Mouse (Mus musculus): ENCODE measurements around the gene Eaf2.

The Eaf2 gene

DNA sequence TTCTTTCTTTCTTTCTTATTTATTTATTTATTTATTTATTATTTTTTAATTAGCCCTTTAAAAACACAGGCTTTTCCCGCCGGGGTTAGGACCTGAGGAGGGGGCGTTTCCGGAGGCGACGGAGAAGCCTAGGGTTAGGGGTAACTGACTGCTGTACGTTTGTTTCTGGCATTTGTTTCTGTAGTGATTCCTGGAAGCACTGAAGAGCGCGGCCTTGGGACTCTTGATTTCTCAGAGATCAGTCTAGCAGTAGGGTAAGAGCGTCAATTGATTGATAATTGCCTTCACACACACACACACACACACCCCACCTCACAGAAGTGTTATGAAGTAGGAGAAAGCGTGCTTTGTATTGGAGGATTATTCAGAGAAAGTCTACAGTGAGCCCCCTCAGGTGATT, 46.0 kb downstream of the Eaf2 start:
- no peak for DNase-seq

DNA sequence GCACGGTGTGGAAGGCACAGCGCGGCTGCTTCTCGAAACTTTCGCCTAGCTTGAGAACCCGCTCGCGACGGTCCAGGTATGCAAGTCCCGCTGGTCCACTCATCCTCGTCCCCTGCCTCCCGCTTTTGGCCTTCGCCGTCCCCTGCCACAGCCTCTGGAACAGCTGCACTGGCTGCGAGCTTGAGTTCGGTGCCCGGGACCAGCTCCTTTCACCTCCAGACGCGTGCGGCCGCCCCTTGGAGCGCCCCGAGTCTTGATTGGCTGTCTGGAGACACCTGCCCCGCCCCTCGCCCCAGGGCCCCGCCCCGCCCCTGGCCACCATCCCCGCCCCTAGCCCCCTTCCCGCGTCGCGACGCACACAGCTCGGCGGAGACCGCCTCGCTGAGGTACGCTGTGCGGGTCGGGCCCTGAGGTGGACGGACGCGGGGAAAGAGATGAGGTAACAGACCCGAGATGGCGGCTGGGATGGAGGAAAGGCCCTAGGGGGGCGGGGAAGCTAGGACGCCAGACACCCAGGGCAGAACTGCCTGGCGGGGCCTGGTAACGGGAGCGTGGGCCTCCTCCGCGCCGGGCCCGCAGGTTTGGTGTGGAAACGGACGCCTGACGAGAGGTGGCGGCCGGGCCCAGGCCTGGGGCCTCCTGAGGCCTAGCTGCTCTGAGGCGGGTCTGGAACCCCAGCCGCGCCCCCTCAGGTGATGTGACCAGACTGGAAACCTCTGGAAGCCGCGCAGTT, 46.6 kb downstream of the Eaf2 start, which contains the start of gene Iqcb1:
Gene Iqcb1, plus strand, starts transcription at position 332 of the 733 bp plus-strand sequence.
- peak; percentile 87 to 93 for DNase-seq

DNA sequence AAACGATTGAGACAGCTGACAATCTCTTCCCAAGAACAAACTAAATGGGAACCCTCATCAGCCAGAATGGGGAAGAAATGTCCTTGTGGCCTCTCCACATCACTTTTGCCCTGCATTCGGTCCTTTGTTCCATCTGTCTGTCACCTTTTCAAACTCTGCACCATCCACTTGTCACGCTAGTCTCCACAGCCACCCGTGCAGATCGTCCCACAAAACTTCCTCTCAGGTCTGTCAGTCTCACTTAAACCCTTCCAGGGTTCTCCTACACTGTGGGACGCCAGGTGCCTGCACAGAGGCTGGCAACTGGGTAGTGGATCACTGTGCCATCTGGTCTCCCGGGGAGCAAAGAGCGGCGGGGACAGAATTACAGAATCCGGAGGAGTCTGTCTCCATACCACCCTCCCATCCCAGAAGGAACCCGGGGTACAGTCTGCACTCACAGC, 47.2 kb downstream of the Eaf2 start:
- no peak for DNase-seq

DNA sequence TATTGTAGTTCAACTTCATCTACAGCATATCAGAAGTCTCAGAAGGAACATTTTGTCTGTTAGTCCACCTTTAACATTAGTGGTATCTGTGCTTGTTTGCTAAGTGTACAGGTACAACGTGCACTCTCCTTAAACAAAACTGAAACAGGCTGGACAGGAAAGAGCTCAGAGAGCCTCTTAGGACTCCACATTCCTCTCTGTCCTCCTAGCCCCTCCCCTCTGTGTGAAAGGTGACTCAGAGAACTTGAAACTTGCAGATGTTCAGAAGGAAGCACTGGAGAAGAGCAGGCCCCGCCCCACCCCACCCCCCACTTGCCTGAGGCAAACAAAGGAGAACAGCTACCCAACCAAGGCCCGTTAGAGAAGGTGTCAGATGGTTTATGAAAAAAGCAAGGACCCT, 53.3 kb downstream of the Eaf2 start:
- DNase-seq, result no peak

DNA sequence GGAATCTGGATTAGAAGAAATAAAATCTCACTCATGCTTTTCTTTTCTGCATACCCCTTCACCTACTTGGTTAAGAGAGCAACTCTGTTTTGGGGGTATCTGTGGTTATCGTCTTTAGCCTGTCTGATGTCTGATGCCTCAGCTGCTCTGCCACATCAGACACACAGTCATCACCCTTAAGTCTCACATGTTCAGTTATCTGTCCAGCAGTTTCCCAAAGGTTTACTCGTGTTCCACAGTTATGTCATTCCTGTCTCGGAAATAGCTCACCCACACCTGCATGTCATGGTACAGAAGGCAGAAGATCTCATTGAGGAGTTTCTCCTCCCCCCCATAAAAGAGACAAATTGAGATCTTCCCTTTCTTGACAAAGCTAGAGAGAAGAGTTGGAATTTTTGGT, 54.1 kb downstream of the Eaf2 start:
- DNase-seq, result no peak

DNA sequence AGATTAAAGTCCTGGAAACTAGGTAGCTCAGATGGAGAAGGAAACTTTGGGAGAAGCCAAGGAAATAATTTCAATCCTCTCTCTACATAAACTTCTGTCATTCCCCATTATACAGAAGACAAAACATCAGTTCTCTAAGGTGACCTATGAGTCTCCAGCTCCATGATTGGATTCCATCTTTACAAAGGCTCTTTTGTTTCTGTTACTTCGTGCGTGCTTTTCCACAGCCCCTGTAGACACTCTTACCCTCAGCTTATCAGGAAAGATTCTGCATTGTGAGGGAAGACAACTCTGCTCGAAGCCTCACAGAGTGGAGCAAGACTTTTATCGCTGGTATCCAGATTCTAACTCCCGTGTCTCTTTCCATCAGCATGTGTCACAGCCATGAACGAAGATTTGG, 54.8 kb downstream of the Eaf2 start:
- DNase-seq, result no peak

DNA sequence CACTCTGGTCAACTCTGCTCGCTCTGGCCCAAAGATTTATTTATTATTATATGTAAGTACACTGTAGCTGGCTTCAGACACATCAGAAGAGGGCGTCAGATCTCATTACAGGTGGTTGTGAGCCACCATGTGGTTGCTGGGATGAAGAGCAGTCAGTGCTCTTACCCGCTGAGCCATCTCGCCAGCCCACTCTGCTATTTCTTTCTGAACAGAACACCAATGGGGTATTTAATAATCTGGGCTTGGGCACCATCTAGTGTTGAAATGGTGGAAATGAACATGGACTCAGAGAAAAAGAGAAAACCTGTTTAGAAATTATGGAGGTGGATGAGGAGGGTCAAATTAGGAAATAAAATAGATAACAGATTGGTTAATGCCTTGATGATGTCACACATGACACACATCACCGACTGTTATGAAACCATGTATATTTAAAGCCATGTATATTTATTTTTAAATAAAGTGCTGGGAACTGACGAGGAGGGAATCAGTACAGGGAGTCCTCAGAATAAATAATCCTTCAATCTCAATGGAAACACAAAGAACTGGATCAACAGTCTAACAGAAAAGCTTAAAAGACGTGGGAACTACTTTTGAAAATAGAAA, 57.4 kb downstream of the Eaf2 start:
- DNase-seq, result peak; percentile 79 to 88

DNA sequence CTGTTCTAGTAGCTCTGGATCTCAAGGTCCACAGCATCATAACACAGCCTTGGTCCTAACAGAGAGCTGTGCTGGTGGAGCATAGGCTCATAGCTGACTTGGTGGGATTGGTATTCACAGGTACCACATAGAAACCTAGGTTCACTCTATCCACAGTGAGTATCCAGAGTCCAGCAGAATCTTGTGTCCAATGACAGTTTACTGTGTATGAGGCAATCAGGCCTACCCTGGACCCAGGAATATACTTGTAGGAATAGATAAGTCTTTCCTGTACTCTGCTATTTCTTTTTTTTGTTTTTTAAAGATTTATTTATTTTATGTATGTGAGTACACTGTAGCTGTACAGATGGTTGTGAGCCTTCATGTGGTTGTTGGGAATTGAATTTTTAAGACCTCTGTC, 57.9 kb downstream of the Eaf2 start:
- DNase-seq, result no peak

DNA sequence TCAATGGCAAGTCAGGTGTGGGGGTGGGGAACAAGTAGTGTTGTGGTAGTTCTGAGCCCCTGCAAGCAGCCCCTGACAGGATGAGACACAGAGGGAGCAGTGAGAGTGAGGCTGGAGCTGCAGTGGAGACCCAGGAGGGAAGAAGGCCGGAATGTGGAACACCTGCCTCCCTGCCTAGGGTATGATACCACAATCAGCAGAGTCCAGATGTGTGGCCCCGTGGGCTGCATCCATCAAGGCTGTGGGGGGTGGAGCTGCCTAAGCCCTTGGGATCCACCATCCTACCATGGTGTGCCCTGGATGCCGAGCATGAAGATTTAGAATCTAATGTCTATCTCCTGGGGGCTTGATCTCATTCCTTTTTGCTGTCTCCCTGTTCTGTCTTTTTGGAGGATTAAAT, 61.1 kb downstream of the Eaf2 start:
- DNase-seq, result no peak

DNA sequence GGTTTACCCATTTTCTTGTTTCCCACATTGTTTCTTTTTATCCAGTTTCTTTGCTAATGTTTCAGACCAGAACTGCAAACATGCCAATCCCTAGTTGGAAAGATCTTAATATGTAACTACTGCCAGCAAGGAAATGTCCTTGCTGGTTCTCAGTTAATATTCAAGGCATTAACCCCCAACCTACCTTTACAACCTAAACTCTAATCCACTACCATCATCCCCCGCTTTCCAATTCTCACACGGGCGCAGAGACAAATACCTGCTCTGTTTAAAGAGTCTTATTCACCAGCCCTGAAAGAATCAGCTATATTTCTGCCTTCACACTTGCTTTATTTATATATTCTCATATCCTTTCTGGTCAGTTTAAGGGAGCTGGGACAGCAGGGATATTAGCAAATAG, 66.2 kb downstream of the Eaf2 start:
- peak; percentile 45 to 62 for DNase-seq

DNA sequence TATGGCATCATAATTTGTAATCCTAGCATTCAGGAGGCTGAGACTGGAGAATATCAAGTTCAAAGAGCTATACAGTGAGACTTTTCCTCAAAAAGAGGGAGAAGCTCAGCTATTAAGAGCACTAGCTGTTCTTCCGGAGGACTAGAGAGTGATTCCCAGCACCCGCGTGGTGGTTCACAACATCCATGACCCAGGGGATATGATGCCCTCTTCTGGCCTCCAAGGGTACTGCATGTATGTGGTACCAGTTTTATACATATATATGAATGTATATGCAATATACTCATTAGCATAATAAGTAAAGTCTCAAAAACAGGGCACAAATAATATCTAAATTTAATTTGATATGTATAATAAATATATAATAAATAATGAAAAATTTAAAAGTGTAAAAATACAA, 72.4 kb downstream of the Eaf2 start:
- no peak for DNase-seq

DNA sequence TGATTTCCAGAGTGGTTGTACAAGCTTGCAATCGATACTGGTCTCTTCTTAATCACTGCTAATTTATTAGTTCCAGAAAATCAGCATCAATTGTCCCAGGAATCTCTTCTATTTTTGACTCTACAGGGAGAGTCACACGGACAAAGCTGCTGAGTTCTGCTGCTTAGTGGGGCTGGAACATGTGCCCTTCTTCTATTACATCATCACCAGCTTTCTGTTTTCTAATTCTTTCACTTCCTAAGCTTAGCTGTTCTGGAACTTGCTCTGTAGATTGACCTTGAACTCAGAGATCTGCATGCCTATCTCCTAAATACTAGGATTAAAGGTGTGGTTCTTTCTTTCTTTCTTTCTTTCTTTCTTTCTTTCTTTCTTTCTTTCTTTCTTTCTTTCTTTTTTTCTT, 76.5 kb downstream of the Eaf2 start:
- DNase-seq, result no peak

DNA sequence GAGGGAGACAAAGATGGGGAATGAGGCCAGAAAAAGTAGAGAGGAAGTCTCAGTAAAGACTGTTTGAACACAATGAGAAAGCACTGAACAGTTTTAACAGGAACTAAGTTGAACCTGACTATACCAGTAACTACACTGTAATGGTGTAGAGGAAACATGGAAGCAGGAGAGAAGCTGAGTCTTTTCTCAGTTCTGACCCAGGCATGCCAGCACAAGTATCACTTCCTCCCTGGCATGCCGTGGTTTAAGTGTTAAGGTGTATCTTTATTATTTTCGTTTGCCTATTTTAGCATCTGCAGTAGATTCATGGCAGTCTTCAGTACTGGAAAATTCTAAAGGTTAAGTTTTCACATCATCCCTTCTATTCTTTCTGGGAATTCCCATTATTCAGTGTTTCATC, 79.8 kb downstream of the Eaf2 start:
- DNase-seq, result no peak

DNA sequence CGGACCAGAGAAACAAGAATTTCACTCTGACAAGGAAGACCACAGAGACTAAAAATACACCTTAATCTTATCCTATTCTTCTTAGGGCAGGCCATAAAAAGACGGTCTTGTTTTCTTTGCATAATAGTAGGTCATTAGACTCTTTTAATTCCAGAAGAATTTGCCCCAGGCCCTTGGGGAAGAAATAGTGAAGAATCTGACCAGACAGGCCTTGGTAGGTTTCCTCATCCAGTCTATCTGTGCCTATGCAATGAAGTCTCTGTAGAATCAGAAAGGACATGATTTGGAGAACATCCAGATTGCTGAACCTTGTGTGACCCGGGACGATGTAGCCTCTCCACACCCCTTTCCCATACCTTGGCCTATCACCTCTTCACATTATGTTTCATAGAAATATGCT, 84.6 kb downstream of the Eaf2 start:
- DNase-seq, result no peak

DNA sequence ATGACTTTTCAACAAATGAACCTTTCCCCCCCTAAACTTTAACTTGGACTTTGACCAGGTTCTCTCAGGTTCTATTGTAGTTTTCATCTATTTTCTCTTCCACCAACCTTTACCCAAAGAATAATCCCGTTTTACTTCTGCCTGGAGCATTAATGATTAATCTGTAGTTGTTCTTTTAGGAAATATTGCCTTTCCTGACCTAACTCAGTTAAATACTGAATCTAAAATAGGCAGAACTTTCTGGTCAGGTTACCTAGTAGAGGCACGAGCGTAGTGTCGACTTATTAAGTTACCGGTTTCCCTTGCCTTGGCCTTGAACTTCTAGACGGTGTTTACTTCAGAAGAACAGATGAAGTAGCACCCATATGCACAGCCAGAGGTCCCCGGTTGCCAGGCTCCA, 88.3 kb downstream of the Eaf2 start:
- DNase-seq, result peak; percentile 39 to 66

DNA sequence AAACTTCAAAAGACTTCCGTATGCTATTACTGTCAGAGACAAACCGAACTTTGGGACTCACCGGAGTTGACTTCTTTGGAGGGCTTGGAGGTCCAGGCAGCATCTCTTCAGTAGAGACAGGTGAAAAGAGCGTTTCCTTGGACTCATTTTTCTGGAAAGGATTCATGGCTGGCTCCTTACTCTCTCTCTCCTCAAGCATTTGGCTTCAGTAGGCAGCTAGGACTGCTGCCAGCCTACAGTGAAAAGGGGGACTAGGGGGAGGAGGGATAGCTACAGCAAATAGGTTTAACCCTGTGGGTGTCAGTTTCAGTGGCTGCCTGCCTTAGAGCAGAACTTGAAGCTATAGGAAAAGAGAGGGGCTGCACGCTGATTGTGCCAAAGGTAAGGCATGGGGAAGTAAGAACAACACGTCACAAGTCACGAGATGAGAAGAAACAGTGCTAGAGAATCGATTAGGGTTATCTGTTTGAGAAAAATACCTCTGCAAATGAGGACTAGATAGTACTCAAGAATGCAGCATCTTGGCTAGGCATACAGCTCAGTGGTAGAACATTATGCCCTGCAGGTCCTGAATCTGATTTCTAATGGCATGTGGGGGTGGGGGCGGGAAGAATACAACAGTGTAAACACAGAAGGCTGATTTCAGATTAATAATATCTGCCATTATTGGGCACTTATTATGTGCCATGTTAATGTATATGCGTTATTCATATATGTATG, 90.0 kb downstream of the Eaf2 start, which contains the start of gene Slc15a2:
Gene Slc15a2, minus strand, starts transcription at position 369 of the 720 bp plus-strand sequence.
- DNase-seq, result peak; percentile 49 to 53

DNA sequence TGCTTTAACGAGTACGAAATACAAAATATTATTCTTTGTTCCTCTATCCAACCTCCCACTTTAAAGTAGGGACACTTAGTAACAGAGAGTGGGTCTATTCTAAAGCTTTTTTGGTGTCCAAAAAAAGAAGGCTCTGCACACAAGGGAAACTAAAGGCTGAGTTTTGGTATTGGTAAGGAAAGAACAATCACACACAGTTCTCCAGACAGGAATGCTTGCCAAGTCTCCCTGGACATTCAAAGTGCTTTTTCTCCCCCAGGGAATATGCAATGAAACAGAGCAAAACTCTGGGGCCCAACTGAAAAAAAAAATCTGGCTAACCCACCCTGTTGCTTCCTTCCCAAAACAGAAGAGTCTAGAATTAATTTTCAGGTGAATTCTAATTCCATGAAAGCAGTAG, 90.7 kb downstream of the Eaf2 start:
- DNase-seq, result peak; percentile 26 to 27

DNA sequence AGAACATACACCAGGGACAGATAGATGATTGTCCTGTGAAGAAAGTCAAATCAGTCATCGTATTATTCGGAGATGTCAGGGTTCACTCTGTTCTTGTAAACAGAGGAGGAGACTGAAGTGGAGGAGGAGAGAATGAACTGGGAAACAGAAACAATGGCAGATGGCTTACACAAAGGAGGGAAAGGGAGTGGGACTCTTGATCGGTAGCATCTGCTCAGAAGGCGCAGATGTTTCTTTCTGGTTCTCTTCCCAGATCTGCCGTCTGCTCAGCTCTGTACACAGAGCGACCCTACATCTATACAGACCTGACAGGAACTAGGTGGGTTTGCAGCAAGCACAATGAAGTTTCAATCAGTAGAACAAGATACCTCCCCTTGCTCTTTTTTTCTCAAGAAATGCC, 99.1 kb downstream of the Eaf2 start:
- no peak for DNase-seq

DNA sequence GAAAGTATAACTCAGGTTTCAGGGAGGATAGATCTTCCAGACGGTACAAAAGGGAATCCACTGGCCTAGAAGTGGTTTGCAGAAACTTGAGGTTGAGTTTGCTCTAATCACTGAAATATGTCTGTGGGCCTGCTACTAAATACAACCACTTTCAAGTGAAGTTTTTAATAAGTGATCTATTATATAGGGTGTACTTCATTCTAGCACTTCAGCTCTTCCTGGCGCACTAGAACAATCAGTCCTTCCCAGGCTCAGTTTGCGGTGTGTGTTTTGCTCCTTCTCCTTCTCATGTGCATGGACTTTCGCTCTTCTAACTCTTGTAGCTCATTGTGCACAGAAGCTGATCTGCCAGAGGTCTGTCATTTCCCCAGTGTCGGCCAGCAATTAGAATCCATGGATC, 101.8 kb downstream of the Eaf2 start:
- DNase-seq, result peak; percentile 24 to 25

DNA sequence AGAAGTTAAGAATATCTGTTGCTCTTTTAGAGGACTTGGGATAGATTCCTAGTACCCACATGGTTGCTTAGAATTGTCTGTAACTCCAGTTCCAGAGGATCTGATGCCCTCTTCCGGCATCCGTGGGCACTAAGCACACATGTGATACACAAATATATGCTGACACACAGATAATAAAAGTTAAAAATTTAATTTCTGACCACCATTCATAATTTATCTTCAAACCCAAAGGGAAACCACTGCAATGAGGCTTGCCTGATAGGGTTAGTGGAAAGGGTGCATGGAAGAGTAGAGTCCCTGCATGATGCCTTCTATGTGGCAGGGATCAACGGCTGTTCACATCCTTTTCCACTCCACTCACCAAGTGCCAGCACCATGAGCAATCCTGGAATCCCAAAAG, 103.1 kb downstream of the Eaf2 start:
- no peak for DNase-seq

DNA sequence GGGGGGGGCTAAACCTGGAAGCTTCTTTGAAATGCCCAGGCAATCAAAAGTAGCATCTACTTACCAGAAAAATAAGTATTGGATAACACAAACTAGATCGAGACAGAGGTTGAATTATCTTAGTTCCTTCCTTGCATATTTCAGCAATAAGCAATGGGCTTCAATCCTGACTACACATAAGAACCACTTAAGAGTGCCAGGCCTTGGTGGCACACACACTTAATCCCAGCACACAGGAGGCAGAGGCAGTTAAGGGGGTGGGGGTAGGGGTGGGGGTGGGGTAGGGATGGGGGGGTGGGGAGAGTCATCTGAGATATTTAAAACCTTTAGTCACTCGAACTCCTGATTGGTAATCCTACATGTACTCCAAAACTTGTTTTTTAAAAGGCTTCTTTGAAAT, 103.6 kb downstream of the Eaf2 start:
- DNase-seq, result no peak

DNA sequence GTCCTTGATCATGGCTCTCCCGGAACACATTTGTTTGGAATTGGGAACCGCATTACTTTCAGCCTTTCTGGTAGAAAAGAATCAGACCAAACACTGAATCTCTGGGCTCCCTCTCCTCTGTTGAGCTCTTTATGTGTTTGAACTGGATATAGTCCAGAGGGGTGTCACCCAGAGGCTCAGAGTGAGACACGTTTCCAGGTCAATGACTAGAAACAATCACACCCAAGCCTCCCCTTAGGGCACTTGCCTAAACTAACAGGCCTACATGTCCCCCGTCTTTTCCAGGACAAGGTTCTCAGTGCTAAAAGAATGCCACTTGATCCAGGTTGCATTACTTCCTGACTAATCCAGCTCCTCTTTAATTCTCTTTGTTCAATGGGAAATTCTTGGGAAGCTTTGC, 104.0 kb downstream of the Eaf2 start:
- DNase-seq, result no peak

DNA sequence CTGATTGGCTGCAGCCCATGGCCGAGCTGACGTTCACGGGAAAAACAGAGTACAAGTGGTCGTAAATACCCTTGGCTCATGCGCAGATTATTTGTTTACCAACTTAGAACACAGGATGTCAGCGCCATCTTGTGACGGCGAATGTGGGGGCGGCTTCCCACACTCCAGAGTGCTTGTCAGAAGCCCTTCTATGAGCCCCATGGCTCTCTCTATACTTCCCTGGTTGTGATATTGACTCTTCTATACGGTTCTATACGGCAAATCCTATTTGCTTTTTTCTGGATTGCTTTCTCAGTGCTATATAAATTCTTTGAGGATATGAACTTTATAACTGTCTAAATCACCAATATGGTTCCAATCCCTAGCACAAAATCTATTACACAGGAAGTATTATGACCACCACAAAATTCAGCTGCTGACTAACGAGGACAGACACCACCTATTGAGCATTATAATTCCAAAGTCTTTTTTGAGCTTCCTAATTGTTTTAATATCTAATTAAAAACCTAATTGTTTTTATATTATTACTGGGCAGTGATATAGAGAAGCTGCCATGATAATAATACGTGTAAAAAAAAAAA, 104.5 kb downstream of the Eaf2 start:
- no peak for DNase-seq

DNA sequence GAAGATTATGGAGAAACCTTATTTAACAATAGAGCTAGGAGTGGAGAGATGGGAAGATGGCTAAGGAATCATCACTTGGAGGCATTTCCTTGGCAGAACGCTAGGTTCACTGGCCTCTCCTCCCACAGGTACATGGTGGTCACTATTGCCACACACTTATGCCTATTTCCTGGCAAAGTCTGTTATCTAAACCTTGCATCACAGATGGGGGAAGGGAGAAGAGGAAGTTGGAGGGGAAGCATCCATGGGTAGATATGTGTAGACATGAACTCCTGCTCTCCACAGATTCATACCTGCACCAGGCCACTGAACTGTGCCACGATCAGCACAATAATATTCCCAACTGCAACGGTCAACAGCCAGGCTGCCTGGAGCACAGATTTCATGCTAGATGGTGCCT, 122.8 kb downstream of the Eaf2 start:
- DNase-seq, result no peak
